Mouse (Mus musculus) MN1 (cell line): ENCODE results near the gene Gm9970.

Experiments
- DNase-seq: peaks from one replicate; pipeline ENCODE4 v3.0.0-alpha.2; 2016; ENCODE audit warnings: low spot score

The Gm9970 gene

DNA sequence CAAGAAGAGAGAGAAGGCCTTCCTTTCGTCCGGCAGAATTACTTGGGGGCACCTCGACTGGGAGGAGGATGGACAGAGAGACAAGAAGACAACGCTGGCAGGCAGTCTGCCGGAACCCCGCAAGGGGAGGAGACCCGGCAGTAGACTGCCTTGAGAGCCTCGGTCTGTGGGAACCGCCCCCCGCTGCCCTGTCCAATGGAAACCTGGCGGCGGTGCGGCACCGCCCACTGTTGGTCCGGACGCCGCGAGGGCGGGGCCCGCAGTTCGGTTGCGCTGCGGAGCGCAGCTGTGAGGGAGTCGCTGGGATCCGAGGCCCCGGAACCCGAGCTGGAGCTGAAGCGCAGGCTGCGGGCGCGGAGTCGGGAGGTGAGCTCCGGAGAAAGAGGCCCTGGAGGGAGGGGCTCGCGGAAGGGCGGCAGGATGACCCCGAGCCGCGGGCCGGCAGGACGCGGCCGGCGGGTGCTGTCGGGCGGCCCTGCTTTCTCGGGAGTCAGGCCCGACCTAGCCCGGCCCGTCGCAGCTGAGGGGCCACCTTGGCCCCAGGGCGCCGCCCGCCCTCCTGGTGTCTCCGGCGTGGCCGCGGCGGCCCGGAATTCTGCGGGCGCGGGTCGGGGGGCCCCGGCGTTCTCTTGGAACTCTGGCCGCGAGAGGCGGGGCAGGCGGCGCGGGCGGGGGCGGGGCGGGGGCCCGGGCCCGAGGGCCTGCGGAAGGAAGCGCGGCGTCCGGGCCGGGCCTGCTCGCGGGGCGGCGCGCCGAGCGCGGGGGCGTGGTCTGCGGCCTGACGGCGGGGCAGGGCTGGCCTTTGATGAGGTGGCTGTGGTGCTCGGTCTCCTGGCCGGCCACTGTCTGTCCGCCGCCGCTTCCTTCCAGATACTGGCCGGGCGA is at the start of gene Gm9970, which contains the start of gene Nrbp1:
TSS of gene Gm9970 (minus strand) at position 596 of the 885 bp plus-strand sequence.
TSS of gene Nrbp1 (plus strand) at position 228 of the 885 bp plus-strand sequence.
- DNase-seq, result peak; percentile 95

DNA sequence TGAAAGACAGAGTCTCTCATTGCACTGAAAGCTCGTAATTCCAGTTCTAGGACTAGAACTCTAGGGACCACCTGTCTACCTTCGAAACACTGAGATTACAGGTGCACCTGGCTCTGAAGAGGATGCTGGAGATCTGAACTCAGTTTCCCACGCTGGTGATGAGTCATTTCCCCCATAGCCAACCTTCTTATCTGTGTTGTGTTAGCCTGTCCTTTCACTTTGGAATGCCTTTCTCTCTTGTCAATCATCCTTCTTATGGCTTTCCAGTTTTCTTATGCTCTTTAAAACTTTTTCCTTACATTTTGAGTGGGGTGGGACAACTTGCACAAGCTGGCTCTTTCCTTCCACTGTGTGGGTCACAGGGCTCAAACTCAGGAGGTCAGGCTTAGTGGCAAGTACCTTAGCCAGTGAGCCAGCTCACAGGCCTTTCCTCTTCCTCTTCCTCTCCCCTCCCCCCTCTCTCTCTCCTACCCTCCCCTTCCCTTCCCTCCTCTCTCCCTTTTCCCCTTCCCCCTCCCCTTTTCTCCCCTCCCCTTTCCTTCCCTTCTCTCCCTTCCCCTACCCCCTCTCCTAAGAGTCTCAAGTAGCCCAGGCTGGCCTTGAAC is 48.7 kb upstream of the Gm9970 start:
- DNase-seq, result no peak

- no peak for DNase-seq
Measured at GRCm38 (mm10) chr5:31288655-31289054, 47.6 kb upstream of the Gm9970 start.

GRCm38 (mm10) chr5:31288225-31288624 is 47.2 kb upstream of the Gm9970 start:
- no peak for DNase-seq

GRCm38 (mm10) chr5:31279245-31279988 is 38.4 kb upstream of the Gm9970 start:
- no peak for DNase-seq

GRCm38 (mm10) chr5:31273018-31273417 is 32.0 kb upstream of the Gm9970 start:
- DNase-seq, result no peak

- no peak for DNase-seq
Measured at GRCm38 (mm10) chr5:31267686-31268085, 26.7 kb upstream of the Gm9970 start.

DNA sequence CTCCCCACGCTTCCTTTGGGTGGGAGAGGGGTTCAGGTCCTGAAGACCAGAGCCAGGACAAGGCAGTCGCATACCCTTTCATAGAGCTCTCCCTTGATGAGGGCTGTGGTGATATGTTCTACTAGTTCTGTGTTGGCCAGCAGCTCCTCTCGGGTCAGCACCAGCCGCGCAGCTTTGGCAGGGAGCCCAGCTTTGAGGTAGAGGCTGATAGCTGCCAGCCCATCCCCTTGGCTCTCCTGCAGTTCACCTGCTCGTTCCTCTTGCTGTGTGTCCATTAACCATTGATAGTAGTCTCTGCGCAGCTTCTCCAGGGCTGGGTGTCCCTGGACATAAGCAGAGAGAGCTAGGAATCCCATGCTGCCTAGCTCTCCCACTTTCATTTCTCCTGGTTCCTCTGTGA is 25.1 kb upstream of the Gm9970 start:
- DNase-seq, result no peak

DNA sequence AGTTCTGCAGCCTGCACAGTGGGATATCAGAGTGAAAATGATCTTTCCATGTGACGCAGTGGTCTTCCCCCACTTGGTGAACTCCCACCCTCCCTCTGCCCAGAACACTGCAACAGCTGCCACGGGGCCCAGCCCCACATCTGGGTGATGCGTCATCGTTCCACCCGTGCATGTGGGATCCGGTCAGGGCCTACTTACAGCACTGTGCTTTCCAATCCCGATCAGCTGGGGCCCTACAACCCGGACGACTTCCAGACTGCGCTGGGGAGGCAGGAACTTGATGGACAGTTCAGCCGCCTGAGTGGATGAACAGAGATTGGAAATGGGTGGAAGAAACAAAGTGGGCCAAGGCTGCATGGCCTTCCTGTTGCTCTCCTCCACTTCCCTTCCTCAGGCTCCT is 16.6 kb upstream of the Gm9970 start:
- DNase-seq, result no peak

GRCm38 (mm10) chr5:31255971-31256370 is 14.9 kb upstream of the Gm9970 start:
- no peak for DNase-seq

DNA sequence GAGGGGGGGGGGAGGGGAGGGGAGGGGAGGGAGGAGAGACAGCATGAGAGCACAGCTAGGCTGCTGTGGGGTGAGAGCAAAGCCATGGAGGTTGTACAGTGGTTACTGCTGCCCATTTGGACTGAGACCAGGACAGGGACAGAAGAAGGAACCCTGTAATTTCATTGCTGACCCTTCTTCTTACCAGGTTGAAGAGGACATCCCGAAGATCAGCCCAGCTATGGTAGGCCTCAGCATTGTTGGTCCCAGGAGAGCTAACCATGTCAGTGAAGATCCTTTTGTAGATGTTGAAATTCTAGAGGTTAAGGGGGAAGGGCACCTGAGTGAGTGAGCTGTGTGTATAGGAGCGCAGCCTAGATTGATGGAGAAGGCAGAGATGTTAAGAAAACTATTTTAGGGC is 14.3 kb upstream of the Gm9970 start:
- no peak for DNase-seq

DNA sequence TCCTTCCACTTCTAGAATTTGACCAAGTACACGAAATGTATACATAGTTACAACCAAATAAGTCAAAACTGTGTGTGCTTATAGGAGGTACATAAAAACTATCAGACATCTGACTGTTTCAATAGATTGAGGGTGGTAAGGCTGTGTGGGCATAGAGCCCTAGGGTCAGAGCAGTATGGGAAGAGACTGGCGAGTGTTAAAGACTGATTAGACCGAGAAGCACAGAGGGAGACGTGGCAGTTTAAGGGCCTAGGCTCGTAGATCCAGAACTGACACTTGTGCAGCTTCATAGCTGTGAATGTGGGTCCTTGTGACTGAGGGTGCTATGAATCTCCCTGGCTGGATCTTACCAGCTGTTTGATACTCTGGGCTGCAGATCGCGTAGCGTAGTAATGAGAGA is 13.9 kb upstream of the Gm9970 start:
- DNase-seq, result no peak

DNA sequence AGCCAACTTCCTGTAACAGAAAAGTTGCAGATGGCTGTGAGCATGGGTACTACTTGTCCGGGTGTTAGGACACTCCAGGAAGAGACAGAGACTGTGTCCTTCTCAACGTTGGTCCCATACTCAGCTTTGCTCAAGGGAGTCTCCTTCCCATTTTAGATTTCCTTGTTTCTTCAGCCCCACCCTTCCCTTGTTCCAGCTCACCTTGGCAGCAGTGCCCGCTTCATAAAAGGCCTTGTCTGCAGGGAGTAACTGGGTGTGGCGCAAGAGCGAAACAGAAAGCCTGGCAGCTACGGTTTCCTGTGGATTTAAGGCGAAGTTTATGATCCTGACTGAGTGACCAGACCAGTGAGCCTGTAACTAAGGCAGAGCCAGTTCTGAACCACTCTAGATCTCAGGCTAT is 13.4 kb upstream of the Gm9970 start:
- peak; percentile 23 for DNase-seq

- DNase-seq, result no peak
Measured at GRCm38 (mm10) chr5:31253806-31254205, 12.8 kb upstream of the Gm9970 start.

GRCm38 (mm10) chr5:31252795-31253545 is 11.9 kb upstream of the Gm9970 start:
- DNase-seq, result no peak

DNA sequence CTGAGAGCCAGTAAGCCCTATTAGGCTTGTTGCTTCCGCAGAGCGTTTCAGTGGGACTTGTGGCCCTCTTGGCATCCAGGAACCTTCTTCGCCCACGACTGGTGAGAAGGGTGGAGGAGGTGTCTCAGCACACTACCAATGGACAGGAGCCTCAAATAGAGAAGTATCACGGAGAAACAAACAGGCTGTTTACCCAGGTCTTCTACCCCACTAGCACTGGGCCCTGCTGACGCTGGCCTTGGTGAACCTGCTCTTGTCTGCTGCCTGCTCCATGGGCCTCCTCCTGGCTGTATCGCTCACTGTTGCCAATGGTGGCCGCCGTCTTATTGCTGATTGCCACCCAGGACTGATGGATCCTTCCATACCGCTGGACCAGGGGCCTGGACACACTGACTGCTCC is 11.1 kb upstream of the Gm9970 start:
- DNase-seq, result no peak

DNA sequence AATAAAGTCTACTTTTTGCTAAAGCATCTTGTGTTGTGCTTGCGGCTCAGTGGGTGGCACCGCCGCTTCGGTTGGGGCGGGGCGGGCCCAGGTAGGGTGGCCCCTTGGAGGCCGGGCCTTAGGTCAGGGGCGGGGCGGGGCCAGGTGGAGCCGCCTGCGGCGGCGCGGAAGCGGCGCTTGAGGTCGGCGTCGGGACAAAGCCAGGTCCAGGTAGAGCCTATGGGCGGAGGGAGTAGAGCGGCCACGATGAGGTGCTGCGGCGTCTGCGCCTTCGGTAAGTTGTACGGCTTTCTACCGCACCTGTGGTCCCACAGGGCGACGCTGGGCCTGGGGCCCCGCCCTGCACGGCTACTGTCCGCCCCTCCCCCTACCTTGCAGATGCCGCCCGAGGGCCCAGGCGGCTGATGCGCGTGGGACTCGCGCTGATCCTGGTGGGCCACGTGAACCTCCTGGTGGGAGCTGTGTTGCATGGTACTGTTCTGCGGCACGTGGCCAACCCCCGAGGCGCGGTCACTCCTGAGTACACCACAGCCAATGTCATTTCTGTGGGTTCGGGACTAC is 10.6 kb upstream of the Gm9970 start, which contains the start of gene Krtcap3:
TSS of gene Krtcap3 (plus strand) at position 151 of the 561 bp plus-strand sequence.
- DNase-seq, result no peak

GRCm38 (mm10) chr5:31250716-31251115 is 9.7 kb upstream of the Gm9970 start:
- DNase-seq, result no peak

DNA sequence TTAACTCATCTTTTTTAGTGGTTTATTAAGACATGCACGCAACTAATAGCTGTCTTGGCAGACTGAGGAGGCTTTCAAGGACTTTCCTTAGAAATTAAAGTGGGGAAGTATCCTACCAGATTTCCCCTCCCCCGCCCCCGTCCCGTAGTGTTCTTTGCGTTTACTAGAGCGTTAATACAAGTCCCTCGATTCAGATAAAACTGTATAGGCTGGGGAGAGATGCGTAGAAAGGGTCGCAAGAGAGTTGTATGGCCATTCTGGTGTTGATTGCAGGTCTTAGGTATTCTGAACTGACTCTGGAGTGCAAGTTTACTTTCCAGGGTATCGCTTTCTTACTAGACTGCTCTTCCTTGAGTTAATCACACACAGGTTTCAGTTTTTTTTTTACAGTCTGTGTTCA is 1.2 kb upstream of the Gm9970 start:
- no peak for DNase-seq

DNA sequence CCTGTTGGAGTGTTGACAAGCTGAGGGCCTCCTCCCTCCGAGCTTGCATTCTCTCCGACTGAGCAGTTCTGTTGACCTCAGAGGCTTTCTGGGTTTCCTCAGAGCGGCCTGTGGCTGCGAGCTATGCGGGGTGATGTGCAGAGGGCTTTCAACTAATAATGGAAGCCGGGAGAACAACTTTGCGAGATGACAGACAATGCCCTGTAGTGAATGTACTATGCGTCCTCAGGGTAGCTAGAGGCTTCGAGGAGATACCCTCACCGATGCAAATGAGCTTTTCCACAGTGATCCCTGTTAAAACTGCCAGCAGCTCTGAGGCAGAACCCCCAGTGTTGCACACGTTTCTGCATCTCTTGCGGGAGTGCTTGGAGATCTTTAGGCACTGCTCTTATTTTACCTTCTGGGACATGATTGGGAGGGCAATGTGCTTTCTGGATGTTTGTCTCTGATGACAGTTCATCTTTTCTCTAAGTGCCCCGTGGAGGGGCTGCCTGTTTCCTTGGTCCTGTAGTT is 546 bp upstream of the Gm9970 start:
- DNase-seq, result no peak

DNA sequence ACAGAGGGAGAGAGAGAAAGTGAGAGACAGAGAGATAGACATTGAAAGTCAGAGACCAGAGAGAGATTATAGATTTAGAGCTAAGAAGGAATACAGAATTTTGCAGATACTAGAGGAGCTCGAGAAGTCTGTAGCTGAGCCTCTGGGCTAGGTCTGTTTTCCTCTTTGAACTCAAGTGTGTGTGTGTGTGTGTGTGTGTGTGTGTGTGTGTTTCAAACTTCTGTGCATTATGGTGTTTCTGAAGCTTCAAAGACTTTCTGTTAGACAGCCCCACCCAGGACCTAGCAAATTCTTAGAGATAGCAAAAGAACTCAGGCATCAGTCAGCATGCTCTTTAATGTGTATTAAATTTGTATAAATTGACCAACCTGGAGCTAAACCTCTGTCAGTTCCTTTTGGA is 14.4 kb downstream of the Gm9970 start:
- DNase-seq, result no peak
